Mouse (Mus musculus): ENCODE measurements around the gene Tenm2.

GRCm38 (mm10) chr11:37222056-37222455 is 13.7 kb downstream of the Tenm2 start:
- TF ChIP-seq UBTF (IDR thresholded peaks at IDR 0.05; ENCODE audit: borderline replicate concordance, insufficient read depth, low read depth, low read length) (no peak), MAX (IDR thresholded peaks at IDR 0.05; ENCODE audit: low read length) (no peak), USF1 (IDR thresholded peaks at IDR 0.05; ENCODE audit: low read depth, low read length) (no peak)

All from MEL (cell line).